39 mouse cellular contexts compared by ENCODE assay signal in the genomic region with DNA sequence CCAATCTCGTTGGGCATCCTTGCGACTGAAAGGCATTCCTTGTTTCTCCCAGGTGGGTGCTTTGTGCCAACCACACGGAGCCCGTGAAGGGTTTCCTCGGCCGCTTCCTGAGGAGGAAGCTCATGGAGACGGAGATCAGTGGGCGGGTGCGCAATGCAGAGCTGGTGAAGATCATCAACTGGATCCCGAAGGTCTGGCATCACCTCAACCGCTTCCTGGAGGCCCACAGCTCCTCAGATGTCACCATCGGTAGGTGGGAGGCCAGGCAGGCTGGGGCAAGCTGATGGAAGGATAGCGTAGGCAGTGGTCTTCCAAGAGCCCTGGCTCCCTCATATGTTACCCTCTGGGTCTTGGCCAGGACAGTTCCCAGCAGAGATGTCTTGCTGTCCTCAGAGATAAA. TPM values are rescaled to one million over a fixed set of nuclear protein-coding genes. Genes with fewer than 3 reads are reported as not detected.
"Had no signal": no experiment of that assay in that cellular context is flagged by ENCODE, and none has a peak within 500 bp of the region (broad histone marks: within the 10 kb centered on the region; RNA-seq: fewer than 3 reads in every experiment).

No protein-coding gene starts in this region.

- H3K4me3 ChIP-seq: heart, embryonic 10.5 days; heart, embryonic 12.5 days; hindbrain, embryonic 10.5 days; hindbrain, embryonic 12.5 days; intestine, embryonic 15.5 days; layer of hippocampus, adult 2 months; limb, embryonic 10.5 days; limb, embryonic 12.5 days; liver, embryonic 13.5 days; liver, embryonic 15.5 days had no signal

- H3K27ac ChIP-seq: heart, embryonic 10.5 days; hindbrain, embryonic 10.5 days; hindbrain, embryonic 12.5 days; hindbrain, embryonic 14.5 days; intestine, embryonic 15.5 days; layer of hippocampus, adult 2 months; limb, embryonic 10.5 days; limb, embryonic 12.5 days; liver, embryonic 13.5 days; liver, embryonic 15.5 days had no signal

- H3K4me1 ChIP-seq: hindbrain, embryonic 10.5 days; hindbrain, embryonic 12.5 days; limb, embryonic 10.5 days; liver, embryonic 13.5 days; liver, embryonic 15.5 days had no signal

- H3K27me3 ChIP-seq: heart, embryonic 12.5 days; hindbrain, embryonic 12.5 days; intestine, embryonic 15.5 days; limb, embryonic 12.5 days; liver, embryonic 13.5 days; liver, embryonic 15.5 days had no signal

- DNase-seq: gastrocnemius, postnatal 14 days; gastrocnemius, postnatal 36 days; heart, adult 11 months; heart, postnatal 10 days; heart, postnatal 4 days; kidney, adult 18-20 months; kidney, adult 8-10 months; kidney, postnatal 10 days; kidney, postnatal 25 days; kidney, postnatal 4 days; liver; liver, embryonic 13.5 days had no signal

- H3K9ac ChIP-seq: hindbrain, embryonic 12.5 days; hindbrain, embryonic 14.5 days; intestine, embryonic 15.5 days; limb, embryonic 12.5 days; liver, embryonic 13.5 days; liver, embryonic 15.5 days had no signal

RNA-seq across cellular contexts. Expression of a gene that starts 38.4 kb away (rescaled TPM):
- total RNA-seq: gastrocnemius, adult 18-20 months; gastrocnemius, adult 8-10 months; gastrocnemius, postnatal 14 days; gastrocnemius, postnatal 36 days; heart, adult 8-10 months; heart, postnatal 10 days; heart, postnatal 25 days; heart, postnatal 4 days; layer of hippocampus, adult 2 months; layer of hippocampus, postnatal 10 days; layer of hippocampus, postnatal 25 days; left cerebral cortex, adult 8-10 months; left cerebral cortex, postnatal 10 days; left cerebral cortex, postnatal 36 days had no signal
- polyA plus RNA-seq: gonadal fat pad, adult 2 months; heart, embryonic 14.5 days; heart, embryonic 16.5 days; inflammation-experienced regulatory T-cells, adult 6 months; intestine, embryonic 15.5 days; intestine, postnatal 0 days; kidney, embryonic 14.5 days; kidney, embryonic 16.5 days; limb, embryonic 10.5 days; liver, embryonic 11.5 days had no signal
